Mouse (Mus musculus): ENCODE data around the gene Afap1.
A peak's percentile ranks its signal among the peaks of the same experiment; 100 is the strongest.

The Afap1 gene

GRCm38 (mm10) chr5:35974265-35974664 lies 81.1 kb downstream of the Afap1 start:
- DNase-seq (ENCODE audit: low spot score): no peak

- peak; percentile 57 for DNase-seq (ENCODE audit: low spot score)
Measured at GRCm38 (mm10) chr5:35975681-35976080, 82.6 kb downstream of the Afap1 start.

- no peak for DNase-seq (ENCODE audit: low spot score)
Measured at GRCm38 (mm10) chr5:35980542-35980941, 87.4 kb downstream of the Afap1 start.

GRCm38 (mm10) chr5:35981341-35981740 lies 88.2 kb downstream of the Afap1 start:
- no peak for DNase-seq (ENCODE audit: low spot score)

GRCm38 (mm10) chr5:35981976-35982375 lies 88.9 kb downstream of the Afap1 start:
- peak; percentile 67 for DNase-seq (ENCODE audit: low spot score)

GRCm38 (mm10) chr5:35985611-35986010 lies 92.5 kb downstream of the Afap1 start:
- DNase-seq (ENCODE audit: low spot score): no peak

- no peak for DNase-seq (ENCODE audit: low spot score)
Measured at GRCm38 (mm10) chr5:35988085-35988484, 95.0 kb downstream of the Afap1 start.

- DNase-seq (ENCODE audit: low spot score): no peak
Measured at GRCm38 (mm10) chr5:35989506-35989905, 96.4 kb downstream of the Afap1 start.

GRCm38 (mm10) chr5:35989986-35990735 lies 97.0 kb downstream of the Afap1 start:
- DNase-seq (ENCODE audit: low spot score): no peak

- peak; percentile 34 for DNase-seq (ENCODE audit: low spot score)
Measured at GRCm38 (mm10) chr5:36003797-36004196, 110.7 kb downstream of the Afap1 start.

GRCm38 (mm10) chr5:36006106-36006505 lies 113.0 kb downstream of the Afap1 start:
- peak; percentile 65 for DNase-seq (ENCODE audit: low spot score)

- no peak for DNase-seq (ENCODE audit: low spot score)
Measured at GRCm38 (mm10) chr5:36006586-36006985, 113.5 kb downstream of the Afap1 start.

- DNase-seq (ENCODE audit: low spot score): no peak
Measured at GRCm38 (mm10) chr5:36007649-36008048, 114.5 kb downstream of the Afap1 start.

- DNase-seq (ENCODE audit: low spot score): no peak
Measured at GRCm38 (mm10) chr5:36009405-36009804, 116.3 kb downstream of the Afap1 start.

- peak; percentile 44 for DNase-seq (ENCODE audit: low spot score)
Measured at GRCm38 (mm10) chr5:36018366-36018765, 125.2 kb downstream of the Afap1 start.

- no peak for DNase-seq (ENCODE audit: low spot score)
Measured at GRCm38 (mm10) chr5:36021091-36021490, 128.0 kb downstream of the Afap1 start.

- DNase-seq (ENCODE audit: low spot score): no peak
Measured at GRCm38 (mm10) chr5:36022361-36022760, 129.2 kb downstream of the Afap1 start.

- DNase-seq (ENCODE audit: low spot score): no peak
Measured at GRCm38 (mm10) chr5:36024003-36024685, 131.0 kb downstream of the Afap1 start.

- DNase-seq (ENCODE audit: low spot score): no peak
Measured at GRCm38 (mm10) chr5:36025076-36025475, 132.0 kb downstream of the Afap1 start.

- DNase-seq (ENCODE audit: low spot score): peak; percentile 31
Measured at GRCm38 (mm10) chr5:36033531-36034426, 140.7 kb downstream of the Afap1 start.

GRCm38 (mm10) chr5:36039596-36039995 lies 146.5 kb downstream of the Afap1 start:
- DNase-seq (ENCODE audit: low spot score): no peak
